Mouse (Mus musculus) lung, adult 2 months (tissue): Measurements from ENCODE around the gene Atp13a2. TPM values are rescaled to one million over a fixed set of nuclear protein-coding genes. Genes with fewer than 3 reads are reported as not detected.

Source experiments
- DNase-seq: peaks from one replicate; pipeline ENCODE4 v3.0.0; 2022
- H3K4me1 ChIP-seq: fragments of 200-500 bp; 2 replicates; pipeline ENCODE4 v1.6.1; 2011; ENCODE audit warnings: low read length; ENCODE audit not compliant: control insufficient read depth, insufficient read depth
- H3K4me3 ChIP-seq: fragments of 200-500 bp; replicated peaks from 2 replicates; pipeline ENCODE3; 2011; ENCODE audit warnings: low read depth, mild to moderate bottlenecking, control low read depth, low read length; ENCODE audit errors: extremely low read depth
- CTCF ChIP-seq: fragments of 200-500 bp; IDR thresholded peaks from 2 replicates; pipeline ENCODE4 v1.5.1; 2011; ENCODE audit warnings: mild to moderate bottlenecking, low read length, control low read depth; ENCODE audit not compliant: insufficient read depth
- POLR2A ChIP-seq: fragments of 200-500 bp; IDR thresholded peaks from 2 replicates; pipeline ENCODE4 v1.6.1; 2011; ENCODE audit warnings: low read depth, mild to moderate bottlenecking, control low read depth, low read length, borderline replicate concordance; ENCODE audit errors: extremely low read depth
- WGBS: fragments of 180-500 bp; shearing (Covaris S2); methylation state at CpG from one replicate; pipeline ENCODE4 v1.1.7; 2018; 5-methylcytosine and 5-hydroxymethylcytosine counted together
- polyA plus RNA-seq: library from polyadenylated mRNA; depleted of rRNA; stranded (reverse); fragments of >200 nt; gene quantifications from 2 replicates; pipeline ENCODE4 v1.2.3, GENCODE M21; 2012

The Atp13a2 gene
- polyA plus RNA-seq, 1 experiment: 199 TPM

DNA sequence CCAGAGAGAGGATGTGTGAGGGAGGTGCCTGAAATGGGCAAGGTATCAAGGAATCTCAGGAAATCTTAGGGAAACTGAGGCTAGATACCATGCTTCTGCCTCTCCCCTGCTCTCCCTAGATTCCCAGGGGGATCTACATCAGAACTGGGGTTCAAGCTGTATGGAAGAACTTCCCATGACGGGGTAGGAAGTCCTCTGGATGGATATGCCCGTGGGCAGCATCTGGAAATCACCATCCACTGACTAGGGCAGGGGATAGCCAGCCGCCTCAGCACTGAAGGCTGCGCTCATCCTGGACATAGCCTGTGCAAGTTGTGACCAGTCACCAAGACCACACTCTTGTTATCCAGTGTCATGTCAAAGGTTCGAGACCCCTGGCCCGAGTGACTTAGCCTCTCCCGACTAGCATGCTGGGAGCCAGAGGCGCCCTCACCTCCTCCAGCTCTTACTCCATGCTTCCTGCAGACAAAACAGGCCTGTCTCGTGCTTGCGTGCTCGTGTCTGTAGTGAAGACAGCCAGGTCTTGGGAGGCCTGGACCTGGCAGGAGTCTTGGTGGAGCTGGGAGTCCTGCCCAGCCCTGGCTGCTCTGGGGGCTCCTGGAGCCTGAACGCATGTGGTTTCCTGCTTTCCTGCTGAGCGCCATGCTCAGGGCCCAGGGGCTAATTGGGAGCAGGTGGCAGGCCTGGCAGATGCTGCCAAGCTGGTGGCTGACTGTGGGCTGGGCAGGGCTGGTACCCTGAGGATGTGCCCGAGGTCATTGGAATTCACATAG, 25.1 kb downstream of the Atp13a2 start:
- DNase-seq: no peak
- TF ChIP-seq CTCF (no peak), POLR2A (no peak)
- WGBS: 36% methylated on average over 14 of the region's 14 CpGs
- Histone ChIP-seq H3K4me1 (peaks cover 11% of the 10 kb centered on the region), H3K4me3 (peak overlapping the region; percentile 86)

DNA sequence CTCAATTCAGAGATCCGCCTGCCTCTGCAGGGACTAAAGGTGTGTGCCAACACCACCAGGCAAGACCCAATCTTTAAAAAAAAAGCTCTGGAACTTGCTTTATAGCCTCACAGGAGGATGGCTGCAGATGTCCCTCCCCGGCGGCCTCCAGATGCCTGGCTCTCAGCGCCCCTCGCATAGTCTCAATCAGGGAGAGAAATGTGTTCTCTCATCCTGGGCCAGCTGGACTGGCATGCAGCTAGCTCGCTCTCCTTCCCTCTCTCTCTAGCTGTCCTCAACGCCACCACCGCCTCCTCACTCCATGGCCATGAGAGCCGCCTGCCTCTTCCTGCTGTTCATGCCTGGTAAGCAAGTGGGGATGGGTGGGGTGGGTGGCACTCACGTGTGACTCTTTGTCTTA, 25.9 kb downstream of the Atp13a2 start:
- no peak for DNase-seq
- TF ChIP-seq CTCF: no peak
- TF ChIP-seq POLR2A: no peak
- Histone ChIP-seq H3K4me3 (no peak overlapping the region), H3K4me1 (peaks cover 11% of the 10 kb centered on the region)
- WGBS: 71% methylated on average over 10 of the region's 10 CpGs

- H3K4me3 ChIP-seq: no peak overlapping the region
- 79% methylated on average over 8 of the region's 8 CpGs for WGBS
- H3K4me1 ChIP-seq: peaks cover 11% of the 10 kb centered on the region
- no peak for DNase-seq
- TF ChIP-seq POLR2A: no peak
- no peak for TF ChIP-seq CTCF
Measured at GRCm38 (mm10) chr4:141014114-141014513, 27.4 kb downstream of the Atp13a2 start.

DNA sequence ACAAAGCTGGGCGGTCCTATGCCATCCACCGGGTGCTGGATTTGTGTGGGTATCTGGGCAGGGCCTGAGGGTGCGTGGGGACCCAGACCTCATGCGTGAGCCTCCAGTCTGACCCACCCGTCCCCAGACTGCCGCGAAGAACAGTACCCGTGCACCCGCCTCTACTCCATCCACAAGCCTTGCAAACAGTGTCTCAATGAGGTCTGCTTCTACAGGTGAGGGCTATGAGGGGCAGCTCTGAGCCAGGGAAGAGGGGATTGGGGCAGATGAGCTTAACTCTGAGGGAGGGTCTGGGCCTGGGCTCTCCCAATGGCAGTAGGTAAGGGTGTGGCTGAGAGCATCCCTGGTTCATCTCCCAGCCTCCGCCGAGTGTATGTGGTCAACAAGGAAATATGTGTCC, 28.2 kb downstream of the Atp13a2 start:
- 82% methylated on average over 11 of the region's 11 CpGs for WGBS
- no peak overlapping the region for H3K4me3 ChIP-seq
- TF ChIP-seq POLR2A: no peak
- TF ChIP-seq CTCF: no peak
- H3K4me1 ChIP-seq: peaks cover 10% of the 10 kb centered on the region
- no peak for DNase-seq

GRCm38 (mm10) chr4:141015356-141015755, 28.7 kb downstream of the Atp13a2 start:
- TF ChIP-seq POLR2A: no peak
- no peak for TF ChIP-seq CTCF
- 63% methylated on average over 7 of the region's 7 CpGs for WGBS
- no peak for DNase-seq
- Histone ChIP-seq H3K4me3 (no peak overlapping the region), H3K4me1 (peaks cover 8% of the 10 kb centered on the region)

GRCm38 (mm10) chr4:141016311-141016710, 29.6 kb downstream of the Atp13a2 start:
- no peak for DNase-seq
- peaks cover 11% of the 10 kb centered on the region for H3K4me1 ChIP-seq
- no peak for TF ChIP-seq POLR2A
- H3K4me3 ChIP-seq: no peak overlapping the region
- WGBS: 60% methylated on average over 9 of the region's 9 CpGs

DNA sequence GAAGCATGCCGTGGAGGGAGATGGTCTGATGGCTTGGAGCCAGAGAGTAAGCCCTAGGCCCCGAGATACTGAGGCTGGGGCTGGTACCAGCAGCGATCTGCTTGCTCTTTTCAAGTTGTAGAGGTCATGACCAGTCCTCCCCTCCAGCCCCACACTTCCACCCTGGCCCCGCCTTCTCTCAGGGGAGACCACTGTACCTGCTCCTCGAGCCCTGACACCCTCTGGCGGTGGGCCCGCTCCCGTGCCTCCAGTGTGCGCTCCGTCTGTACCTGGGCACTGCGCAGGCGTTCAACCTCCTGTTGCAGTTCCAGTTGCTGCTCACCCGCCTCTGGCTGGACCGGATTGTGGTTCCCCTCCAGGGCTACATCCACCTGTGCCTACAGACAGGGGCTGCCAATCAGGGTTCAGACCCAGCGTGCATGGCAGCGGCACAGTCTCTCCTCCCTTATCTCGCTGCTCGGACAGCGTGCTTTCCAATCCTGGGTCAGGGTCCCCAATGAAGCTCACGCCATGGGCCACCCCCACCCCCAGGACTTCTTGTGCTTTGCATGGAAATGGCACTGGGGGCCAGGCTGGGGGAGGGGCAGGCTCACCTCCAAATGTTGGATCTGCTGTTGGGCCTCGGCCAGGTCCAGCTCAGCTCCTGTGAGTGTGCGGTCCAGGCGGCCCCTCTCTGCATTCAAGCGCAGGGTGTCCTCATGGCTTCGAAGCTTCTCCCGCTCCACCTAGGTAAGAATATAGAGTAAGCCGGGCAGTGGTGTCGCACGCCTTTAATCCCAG, 31.2 kb downstream of the Atp13a2 start:
- DNase-seq: no peak
- Histone ChIP-seq H3K4me3 (no peak overlapping the region), H3K4me1 (0 out of 2 replicates have a peak, but pooled peaks cover 4% of the 10 kb centered on the region)
- WGBS: 85% methylated on average over 29 of the region's 29 CpGs
- TF ChIP-seq CTCF (no peak), POLR2A (no peak)

GRCm38 (mm10) chr4:141020220-141020619, 33.5 kb downstream of the Atp13a2 start:
- DNase-seq: no peak
- TF ChIP-seq POLR2A: no peak
- TF ChIP-seq CTCF: no peak
- no peak overlapping the region for H3K4me3 ChIP-seq
- WGBS: 89% methylated on average over 17 of the region's 17 CpGs
- H3K4me1 ChIP-seq: peaks cover 15% of the 10 kb centered on the region

DNA sequence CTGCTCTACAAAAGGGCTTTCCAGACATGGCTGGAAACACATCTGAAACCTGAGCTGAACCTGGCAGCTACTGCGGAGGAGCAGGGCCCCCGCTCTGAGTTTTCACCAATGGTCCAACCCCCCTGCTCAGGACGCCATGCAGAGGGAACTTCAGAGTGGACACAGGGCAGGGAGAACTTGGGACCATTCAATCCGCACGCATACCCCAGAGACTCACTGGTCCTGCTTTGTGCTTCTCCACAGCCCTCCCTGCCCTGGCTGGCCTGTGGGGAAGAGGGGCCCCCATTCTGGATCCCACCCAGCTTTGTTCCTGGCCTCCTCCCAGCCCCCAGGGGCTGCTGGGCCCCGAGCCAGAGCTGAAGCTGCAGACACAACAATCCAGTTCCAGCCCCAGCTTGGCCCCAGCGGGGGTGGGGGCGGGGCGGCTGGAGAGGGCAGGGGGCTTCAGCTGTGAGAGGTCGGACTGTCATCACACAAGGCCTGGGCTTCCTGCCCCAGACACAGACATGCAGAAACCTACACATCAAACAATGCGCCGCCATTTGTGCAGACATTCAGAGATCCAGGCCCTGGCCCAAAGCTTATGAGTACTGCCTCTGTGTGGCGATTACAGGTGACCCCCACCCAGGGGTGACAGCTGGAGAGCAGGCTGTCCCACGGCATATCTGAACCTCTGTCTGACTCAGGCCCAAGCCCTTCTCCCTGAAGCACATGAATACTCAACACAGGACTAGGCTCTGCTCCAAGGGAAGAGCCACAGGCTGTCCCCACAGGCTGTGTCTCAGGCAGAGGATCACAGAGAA, 34.3 kb downstream of the Atp13a2 start:
- WGBS: 30% methylated on average over 14 of the region's 14 CpGs
- no peak for TF ChIP-seq POLR2A
- no peak for TF ChIP-seq CTCF
- DNase-seq: no peak
- Histone ChIP-seq H3K4me1 (peaks cover 15% of the 10 kb centered on the region), H3K4me3 (no peak overlapping the region)

- TF ChIP-seq POLR2A (no peak), CTCF (no peak)
- DNase-seq: no peak
- Histone ChIP-seq H3K4me3 (no peak overlapping the region), H3K4me1 (peaks cover 15% of the 10 kb centered on the region)
- 50% methylated on average over 11 of the region's 11 CpGs for WGBS
Measured at GRCm38 (mm10) chr4:141021614-141021929, 34.9 kb downstream of the Atp13a2 start.
